Mouse (Mus musculus) lung, adult 2 months (tissue): Measurements from ENCODE around the gene Cry2. TPM values are rescaled to one million over a fixed set of nuclear protein-coding genes. Genes with fewer than 3 reads are reported as not detected.

Source experiments
- DNase-seq: peaks from one replicate; pipeline ENCODE4 v3.0.0; 2022
- H3K4me1 ChIP-seq: fragments of 200-500 bp; 2 replicates; pipeline ENCODE4 v1.6.1; 2011; ENCODE audit warnings: low read length; ENCODE audit not compliant: control insufficient read depth, insufficient read depth
- H3K4me3 ChIP-seq: fragments of 200-500 bp; replicated peaks from 2 replicates; pipeline ENCODE3; 2011; ENCODE audit warnings: low read depth, mild to moderate bottlenecking, control low read depth, low read length; ENCODE audit errors: extremely low read depth
- CTCF ChIP-seq: fragments of 200-500 bp; IDR thresholded peaks from 2 replicates; pipeline ENCODE4 v1.5.1; 2011; ENCODE audit warnings: mild to moderate bottlenecking, low read length, control low read depth; ENCODE audit not compliant: insufficient read depth
- POLR2A ChIP-seq: fragments of 200-500 bp; IDR thresholded peaks from 2 replicates; pipeline ENCODE4 v1.6.1; 2011; ENCODE audit warnings: low read depth, mild to moderate bottlenecking, control low read depth, low read length, borderline replicate concordance; ENCODE audit errors: extremely low read depth
- WGBS: fragments of 180-500 bp; shearing (Covaris S2); methylation state at CpG from one replicate; pipeline ENCODE4 v1.1.7; 2018; 5-methylcytosine and 5-hydroxymethylcytosine counted together
- polyA plus RNA-seq: library from polyadenylated mRNA; depleted of rRNA; stranded (reverse); fragments of >200 nt; gene quantifications from 2 replicates; pipeline ENCODE4 v1.2.3, GENCODE M21; 2012

Cry2 gene
- polyA plus RNA-seq, 1 experiment, result 37.5 TPM

DNA sequence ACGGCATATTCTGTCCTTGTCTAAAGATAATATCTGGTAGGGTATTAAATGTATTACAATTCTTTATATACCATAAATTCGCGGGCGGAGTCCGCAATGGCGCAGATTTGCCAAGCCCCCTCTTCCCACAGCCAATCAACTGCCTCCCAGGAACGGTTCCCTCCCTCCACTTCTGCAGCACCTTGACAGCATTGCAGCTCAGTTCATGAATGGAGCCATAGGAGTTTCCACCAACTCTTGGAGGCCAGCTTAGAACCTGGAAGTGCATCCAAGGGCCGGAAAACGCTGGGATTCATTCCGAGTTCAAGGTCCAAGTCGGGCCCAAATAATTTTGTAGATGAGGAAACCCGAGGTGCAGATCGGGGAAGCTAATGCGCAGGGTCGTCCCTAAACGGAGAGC, 59.3 kb downstream of the Cry2 start, which contains the start of the genes Pex16 and Large2:
Gene Pex16, plus strand, starts transcription at position 163 of the 400 bp plus-strand sequence.
Gene Large2, minus strand, starts transcription at position 356 of the 400 bp plus-strand sequence.
- peaks cover 12% of the 10 kb centered on the region for H3K4me1 ChIP-seq
- no peak for TF ChIP-seq POLR2A
- TF ChIP-seq CTCF, result no peak
- DNase-seq, result no peak
- peak within 1 kb of the TSS; percentile 70 for H3K4me3 ChIP-seq
- 2% methylated on average over 16 of the region's 16 CpGs for WGBS

DNA sequence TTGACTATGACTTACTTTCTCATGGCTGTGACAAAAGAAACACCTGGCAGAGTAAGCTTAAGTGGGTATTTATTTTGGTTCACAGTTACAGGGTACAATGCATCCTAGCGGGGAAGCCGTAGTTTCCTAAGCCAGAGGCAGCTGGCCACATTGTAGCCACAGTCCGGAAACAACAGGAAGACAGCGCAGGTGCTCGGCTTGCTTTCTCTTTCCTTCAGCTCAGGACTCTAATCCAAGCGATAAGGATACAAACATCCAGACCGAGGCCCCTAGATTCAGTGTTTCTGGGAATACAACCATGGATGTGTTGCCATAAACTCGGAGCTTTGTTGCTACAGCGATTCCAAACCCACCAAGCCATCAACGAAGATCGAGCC, 60.4 kb downstream of the Cry2 start:
- H3K4me1 ChIP-seq, result peaks cover 12% of the 10 kb centered on the region
- 64% methylated on average over 11 of the region's 11 CpGs for WGBS
- no peak overlapping the region for H3K4me3 ChIP-seq
- TF ChIP-seq POLR2A (no peak), CTCF (no peak)
- DNase-seq, result no peak

DNA sequence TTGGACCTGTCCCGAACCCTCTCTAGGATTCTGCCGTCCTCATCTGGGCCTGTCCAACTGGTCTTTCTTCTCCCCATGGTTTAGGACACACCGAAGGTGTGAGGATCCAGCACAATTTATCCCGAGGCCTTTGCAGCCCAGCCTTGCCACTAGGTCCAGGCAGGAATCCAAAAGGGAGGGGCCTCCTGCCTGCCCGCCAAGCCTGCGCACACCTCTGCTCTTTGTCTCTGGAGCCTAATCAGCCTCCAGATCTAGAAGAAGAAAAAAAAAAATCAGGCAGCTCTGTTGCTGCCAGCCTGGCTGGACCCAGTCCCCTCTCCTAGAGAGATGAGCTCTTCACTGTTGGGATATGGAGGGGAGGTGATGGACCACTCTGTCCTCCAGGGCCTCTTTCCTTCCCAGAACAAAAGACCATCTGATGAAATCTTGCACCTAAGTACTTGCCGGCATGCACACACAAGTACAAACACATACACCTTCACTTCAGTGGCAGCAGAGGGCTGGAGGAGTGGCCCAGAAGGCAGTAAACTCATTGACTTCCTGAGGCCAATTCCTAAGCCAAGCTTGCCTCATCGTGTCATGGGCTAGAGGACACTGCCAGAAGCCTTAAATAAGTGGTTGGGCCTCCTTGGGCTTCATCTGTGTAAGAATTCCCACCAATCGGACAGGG, 60.9 kb downstream of the Cry2 start:
- TF ChIP-seq CTCF, result no peak
- no peak for TF ChIP-seq POLR2A
- H3K4me3 ChIP-seq, result no peak overlapping the region
- DNase-seq, result peak; percentile 68
- WGBS, result 40% methylated on average over 9 of the region's 9 CpGs
- peaks cover 12% of the 10 kb centered on the region for H3K4me1 ChIP-seq

DNA sequence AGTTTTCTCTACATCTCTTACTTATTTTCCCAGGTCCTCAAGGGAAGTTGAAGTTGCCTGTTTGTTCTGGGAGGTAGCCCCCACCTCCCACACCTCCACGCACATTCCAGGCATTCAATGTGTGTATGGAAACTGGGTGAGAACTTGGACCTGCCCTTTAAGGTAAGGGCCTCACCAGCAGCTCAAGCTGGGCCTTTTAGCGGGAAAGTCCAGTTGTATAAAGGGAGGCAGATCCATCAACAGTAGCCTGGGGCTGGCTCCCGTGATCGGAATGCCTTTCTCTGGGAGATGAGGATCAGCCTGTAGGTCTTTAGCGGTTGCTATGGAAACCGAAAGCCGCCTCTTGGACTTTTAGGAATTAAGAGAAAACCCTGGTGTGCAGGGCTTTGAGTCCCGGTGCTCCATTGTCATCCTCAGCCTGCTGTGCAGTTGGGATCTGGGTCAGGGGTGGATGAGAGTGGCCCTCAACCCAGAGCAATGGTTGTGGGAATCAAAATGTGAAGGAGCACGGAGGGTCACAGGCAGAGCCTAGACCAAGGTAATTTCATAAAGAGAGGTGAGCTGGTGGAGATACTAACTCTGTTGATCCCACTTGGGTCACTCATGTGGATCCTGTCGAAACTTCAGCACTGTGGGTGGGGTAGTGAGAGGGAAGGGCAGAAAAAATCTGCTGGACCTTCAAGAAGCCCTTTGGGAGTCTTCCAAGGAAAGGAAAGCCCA, 61.7 kb downstream of the Cry2 start:
- peaks cover 12% of the 10 kb centered on the region for H3K4me1 ChIP-seq
- H3K4me3 ChIP-seq, result no peak overlapping the region
- WGBS, result 48% methylated on average over 10 of the region's 10 CpGs
- DNase-seq, result no peak
- TF ChIP-seq POLR2A, result no peak
- no peak for TF ChIP-seq CTCF

DNA sequence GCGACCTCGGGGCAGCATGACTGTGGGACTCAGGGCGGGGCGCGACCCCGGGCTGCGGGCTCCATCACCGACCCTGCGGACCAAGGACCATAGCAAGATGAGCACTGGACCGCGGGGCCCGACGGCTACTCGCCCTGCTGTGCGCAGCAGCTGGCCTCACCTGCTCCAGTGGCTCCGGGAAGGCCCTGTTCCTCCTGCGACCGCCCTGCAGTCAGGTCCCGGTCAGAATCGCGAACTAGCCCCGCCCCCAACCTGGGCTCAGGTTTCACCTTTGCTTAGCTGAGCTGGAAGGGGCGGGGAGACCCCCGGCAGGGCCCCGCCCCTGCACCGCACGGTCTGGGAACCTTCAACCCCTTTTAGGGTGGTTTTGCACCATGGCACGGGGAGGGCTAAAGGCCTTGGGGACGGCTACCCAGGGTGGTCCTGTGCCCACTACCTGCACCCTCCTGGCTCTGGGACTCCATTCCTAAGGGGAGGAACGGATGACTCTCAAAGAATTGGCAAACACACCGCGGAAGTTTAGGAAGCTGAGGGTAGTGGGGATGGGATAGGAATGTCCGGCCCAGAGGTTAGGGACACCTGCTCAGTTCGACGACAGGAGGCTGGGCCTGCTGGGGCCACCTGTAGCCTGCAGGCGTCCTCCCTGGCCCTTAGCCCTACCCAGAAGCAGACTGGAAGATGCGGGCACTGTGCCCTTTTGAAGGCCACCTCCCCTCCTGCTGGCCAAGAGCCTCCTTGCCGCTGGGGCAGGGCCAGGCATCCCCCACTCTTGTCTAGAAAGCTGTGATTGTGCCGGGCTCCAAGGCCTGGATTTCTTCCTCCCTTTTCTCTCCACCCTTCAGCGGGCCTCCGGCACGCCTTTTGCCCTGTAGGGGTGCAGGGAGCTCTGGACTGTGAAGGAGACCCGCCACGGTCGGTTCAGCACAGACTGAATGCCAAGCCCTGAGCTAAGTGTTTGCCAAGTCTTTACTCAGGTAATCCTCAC, 62.7 kb downstream of the Cry2 start:
- peak overlapping the region; percentile 44 for H3K4me3 ChIP-seq
- WGBS, result 8% methylated on average over 45 of the region's 45 CpGs
- TF ChIP-seq POLR2A, result peak; percentile 49; the same call in 1 of the 2 replicates
- no peak for TF ChIP-seq CTCF
- peak; percentile 78 for DNase-seq
- peaks cover 7% of the 10 kb centered on the region for H3K4me1 ChIP-seq

DNA sequence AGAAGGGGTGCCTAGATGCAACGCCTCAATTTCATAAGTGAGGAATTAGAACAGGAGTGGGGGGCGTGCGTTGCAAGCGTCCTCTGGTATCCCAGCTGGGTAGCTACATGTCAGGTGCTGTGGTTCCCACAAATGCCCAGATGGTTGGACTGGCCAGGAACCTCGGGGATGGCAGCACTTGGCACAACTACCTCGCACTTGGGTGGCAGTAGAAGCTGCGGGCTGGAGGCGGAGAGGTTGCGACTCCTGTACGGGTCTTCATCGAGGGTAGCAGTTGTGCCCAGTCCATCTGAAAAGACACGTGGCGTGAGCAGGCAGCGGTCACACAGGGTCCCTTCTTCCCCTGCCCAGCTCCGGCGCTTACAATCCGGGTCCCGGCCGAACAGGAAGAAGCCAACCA, 63.5 kb downstream of the Cry2 start:
- peak overlapping the region; percentile 15 for H3K4me3 ChIP-seq
- DNase-seq, result no peak
- H3K4me1 ChIP-seq, result peaks cover 2% of the 10 kb centered on the region; the same call in 1 of the 2 replicates
- 13% methylated on average over 19 of the region's 19 CpGs for WGBS
- TF ChIP-seq POLR2A (no peak), CTCF (no peak)

DNA sequence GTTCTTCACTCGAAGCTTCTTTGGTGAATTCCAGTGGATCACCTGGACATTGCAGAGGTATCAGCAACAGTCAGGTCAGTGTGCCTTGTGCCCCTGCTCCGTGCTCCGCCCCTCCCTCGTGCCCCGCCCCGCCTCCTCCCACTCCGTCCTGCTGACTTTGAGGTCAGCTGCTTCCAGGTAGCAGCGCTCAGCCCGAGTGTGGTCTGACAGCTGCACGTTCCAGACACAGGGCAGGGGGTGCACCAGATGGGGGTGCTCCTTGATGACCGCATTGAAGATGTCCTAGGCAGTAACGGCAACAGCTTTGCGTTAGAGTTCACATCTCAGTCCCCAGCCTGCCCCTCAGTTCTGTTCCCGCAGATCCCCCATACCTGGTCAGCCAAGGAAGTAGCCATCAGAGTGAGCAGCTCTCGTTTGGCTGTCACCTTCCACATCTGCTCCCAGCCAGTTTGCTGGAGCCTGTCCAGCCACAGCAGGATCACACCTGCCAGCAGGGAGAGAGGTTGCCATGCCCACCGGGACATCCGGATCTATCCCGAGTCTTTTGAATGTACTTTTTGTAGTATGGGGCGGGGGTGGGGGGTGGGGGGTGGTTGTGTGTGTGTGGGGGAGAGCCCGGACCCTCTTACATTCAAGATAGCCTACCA, 66.3 kb downstream of the Cry2 start:
- TF ChIP-seq CTCF, result no peak
- no peak for TF ChIP-seq POLR2A
- H3K4me3 ChIP-seq, result no peak overlapping the region
- 27% methylated on average over 20 of the region's 20 CpGs for WGBS
- H3K4me1 ChIP-seq, result no peaks in the 10 kb centered on the region; the same call in 1 of the 2 replicates
- no peak for DNase-seq

DNA sequence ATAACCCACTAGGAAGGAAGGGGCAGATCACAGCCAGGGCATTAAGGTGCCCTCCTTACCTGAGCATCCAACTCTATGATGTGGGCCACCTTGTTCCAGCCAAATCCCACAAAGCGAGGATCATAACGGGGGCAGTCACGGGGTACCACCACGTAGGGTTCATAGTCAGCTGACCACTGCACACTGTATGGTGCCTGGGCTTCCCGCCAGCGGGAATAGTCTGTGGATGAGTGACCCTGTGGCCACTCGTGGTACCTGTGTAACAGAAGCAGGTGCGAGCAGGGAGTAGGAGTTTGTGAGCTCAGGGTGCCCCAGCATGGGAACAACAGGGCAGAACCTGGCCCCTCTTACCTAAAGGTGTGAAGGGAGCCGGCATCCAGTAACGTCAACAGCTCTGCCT, 68.3 kb downstream of the Cry2 start:
- TF ChIP-seq POLR2A, result no peak
- TF ChIP-seq CTCF, result no peak
- no peak overlapping the region for H3K4me3 ChIP-seq
- DNase-seq, result no peak
- H3K4me1 ChIP-seq, result no peaks in the 10 kb centered on the region
- WGBS, result 88% methylated on average over 10 of the region's 10 CpGs
